Mouse (Mus musculus) hindbrain, postnatal 0 days (tissue): Measurements from ENCODE around the gene F2r. TPM values are rescaled to one million over a fixed set of nuclear protein-coding genes. Genes with fewer than 3 reads are reported as not detected.

Experiments
- ATAC-seq: fragments of 200-750 bp; cut with Nextera tagmentation; 2 replicates; pipeline ENCODE4 v1.8.0; 2017; ENCODE audit warnings: mild to moderate bottlenecking, moderate TSS enrichment, moderate library complexity
- DNase-seq: peaks from one replicate; pipeline ENCODE4 v3.0.0-alpha.2; 2015; ENCODE audit warnings: low spot score
- H3K27ac ChIP-seq: fragments of 300-500 bp; sonication (generic); 2 replicates; pipeline ENCODE4 v1.5.1; 2014; ENCODE audit warnings: mild to moderate bottlenecking
- H3K27me3 ChIP-seq: fragments of 300-500 bp; sonication (generic); 2 replicates; pipeline ENCODE4 v1.6.1; 2014; ENCODE audit warnings: low read length, mixed read lengths; ENCODE audit not compliant: insufficient read depth
- H3K36me3 ChIP-seq: fragments of 300-500 bp; sonication (generic); 2 replicates; pipeline ENCODE4 v1.6.1; 2014; ENCODE audit warnings: low read length, mixed read lengths; ENCODE audit not compliant: insufficient read depth
- H3K4me1 ChIP-seq: fragments of 300-500 bp; sonication (generic); 2 replicates; pipeline ENCODE4 v1.6.1; 2014; ENCODE audit warnings: antibody characterized with exemption, low read length, mixed read lengths; ENCODE audit not compliant: insufficient read depth
- H3K4me2 ChIP-seq: fragments of 300-500 bp; sonication (generic); 2 replicates; pipeline ENCODE4 v1.6.1; 2014; ENCODE audit warnings: low read depth, mild to moderate bottlenecking, low read length, moderate library complexity, mixed read lengths
- H3K4me3 ChIP-seq: fragments of 300-500 bp; sonication (generic); 2 replicates; pipeline ENCODE4 v1.5.1; 2014; ENCODE audit warnings: low read length
- H3K9ac ChIP-seq: fragments of 300-500 bp; sonication (generic); replicated peaks from 2 replicates; pipeline ENCODE4 v1.6.1; 2014; ENCODE audit warnings: mild to moderate bottlenecking, low read length, moderate library complexity, mixed read lengths
- H3K9me3 ChIP-seq: fragments of 300-500 bp; sonication (generic); 2 replicates; pipeline ENCODE4 v1.6.1; 2016; ENCODE audit warnings: low read length, mixed read lengths
- CTCF ChIP-seq: IDR thresholded peaks from 2 replicates; pipeline ENCODE4 v1.5.1; 2016; ENCODE audit warnings: antibody characterized with exemption, control low read depth, low read depth
- WGBS: fragments of 180-500 bp; shearing (Covaris S2); extraction: QIAGEN DNeasy Blood & Tissue Kit; methylation state at CpG from one replicate; pipeline ENCODE4 v1.1.7; 2014; 5-methylcytosine and 5-hydroxymethylcytosine counted together
- polyA plus RNA-seq: library from polyadenylated mRNA; unstranded; fragments of >200 nt; fragmentation: Nextera tagmentation; extraction: Ambion mirVana; gene quantifications from 2 replicates; pipeline ENCODE4 v1.2.1, GENCODE M21; 2015
- total RNA-seq: library from RNA; depleted of rRNA; stranded (reverse); fragments of >200 nt; gene quantifications from 2 replicates; pipeline ENCODE4 v1.2.3, GENCODE M21; 2014

The F2r gene
- total and polyA plus RNA-seq, 2 experiments from 2014 or later, result 34.6 to 53.0 TPM

- Histone ChIP-seq H3K27me3 (no peaks in the 10 kb centered on the region), H3K9me3 (no peaks in the 10 kb centered on the region), H3K4me2 (no peak overlapping the region), H3K27ac (no peak overlapping the region), H3K9ac (no peak overlapping the region), H3K4me1 (peaks cover 12% of the 10 kb centered on the region; the same call in 1 of the 2 replicates), H3K36me3 (no peaks in the 10 kb centered on the region), H3K4me3 (no peak overlapping the region)
- DNase-seq (no peak), ATAC-seq (no peak)
- 87% methylated on average over 17 of the region's 17 CpGs for WGBS
- no peak for TF ChIP-seq CTCF
These were observed 23.0 kb upstream of the F2r start for GRCm38 (mm10) chr13:95641061-95641986.

DNA sequence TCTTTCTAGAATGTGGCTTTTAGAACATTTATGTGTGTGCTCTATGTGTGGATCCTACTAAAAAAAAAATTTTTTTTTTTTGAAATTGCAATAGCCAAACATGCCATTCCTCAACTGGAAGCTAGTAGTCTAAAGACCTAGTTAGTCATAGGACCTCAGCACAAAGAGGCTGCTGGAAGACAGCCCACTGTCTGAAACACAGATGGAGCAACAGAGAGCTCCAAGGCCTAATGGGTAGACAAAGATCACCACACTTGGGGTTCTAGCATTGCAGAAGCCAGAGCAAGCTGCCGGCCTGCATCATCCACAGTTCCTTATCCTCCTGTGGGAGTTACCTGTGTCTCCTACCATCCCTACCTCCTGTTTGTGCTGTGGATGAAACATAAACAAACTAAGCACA lies 22.1 kb upstream of the F2r start:
- 80% methylated on average over 1 of the region's 1 CpGs for WGBS
- no peak for TF ChIP-seq CTCF
- no peaks in the 10 kb centered on the region for H3K9me3 ChIP-seq
- H3K9ac ChIP-seq, result no peak overlapping the region
- no peaks in the 10 kb centered on the region for H3K36me3 ChIP-seq
- no peak overlapping the region for H3K27ac ChIP-seq
- H3K4me2 ChIP-seq, result no peak overlapping the region
- DNase-seq, result no peak
- no peaks in the 10 kb centered on the region for H3K27me3 ChIP-seq
- ATAC-seq, result no peak
- H3K4me1 ChIP-seq, result peaks cover 15% of the 10 kb centered on the region; the same call in 1 of the 2 replicates
- no peak overlapping the region for H3K4me3 ChIP-seq

DNA sequence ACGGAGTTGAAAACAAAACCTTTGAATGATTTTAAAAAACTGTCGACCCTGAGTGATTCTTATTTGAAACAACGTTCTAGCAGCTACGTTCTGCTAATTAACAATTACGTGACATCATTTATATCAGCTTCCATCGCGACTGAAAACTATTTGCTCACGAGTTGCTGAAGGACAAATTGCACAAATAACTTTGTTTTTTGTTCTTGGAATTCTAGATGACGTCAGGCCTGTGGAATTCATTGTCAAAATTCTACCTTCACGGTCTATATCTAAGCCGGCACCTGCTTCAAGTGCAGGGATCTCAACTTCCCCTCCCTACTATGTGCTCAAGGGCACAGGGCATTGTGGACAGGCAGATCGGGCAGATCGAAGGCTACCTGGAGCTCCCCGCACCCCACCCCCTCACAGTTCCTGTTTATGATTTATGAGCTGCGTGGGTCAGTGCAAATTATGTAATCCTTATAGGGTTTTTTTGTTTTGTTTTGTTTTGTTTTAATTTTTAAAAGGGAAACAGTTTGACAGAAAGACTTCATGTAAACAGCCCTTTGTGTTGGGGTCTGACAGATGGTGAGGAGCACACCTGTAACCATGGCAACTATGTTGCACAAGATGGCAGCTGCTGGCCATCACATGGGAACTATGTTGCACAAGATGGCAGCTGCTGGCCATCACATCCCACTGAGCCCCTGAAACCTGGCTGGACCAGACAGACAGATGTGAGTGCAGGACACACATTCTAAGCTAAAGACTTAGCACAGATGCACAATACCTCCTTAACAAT lies 21.2 kb upstream of the F2r start:
- WGBS, result 63% methylated on average over 15 of the region's 15 CpGs
- Histone ChIP-seq H3K9me3 (no peaks in the 10 kb centered on the region), H3K4me3 (no peak overlapping the region), H3K36me3 (no peaks in the 10 kb centered on the region), H3K9ac (no peak overlapping the region), H3K27me3 (no peaks in the 10 kb centered on the region), H3K27ac (peak overlapping the region; percentile 56; the same call in 1 of the 2 replicates), H3K4me2 (no peak overlapping the region), H3K4me1 (peaks cover 15% of the 10 kb centered on the region; the same call in 1 of the 2 replicates)
- no peak for TF ChIP-seq CTCF
- DNase-seq, result peak; percentile 78
- ATAC-seq, result peak; percentile 91

DNA sequence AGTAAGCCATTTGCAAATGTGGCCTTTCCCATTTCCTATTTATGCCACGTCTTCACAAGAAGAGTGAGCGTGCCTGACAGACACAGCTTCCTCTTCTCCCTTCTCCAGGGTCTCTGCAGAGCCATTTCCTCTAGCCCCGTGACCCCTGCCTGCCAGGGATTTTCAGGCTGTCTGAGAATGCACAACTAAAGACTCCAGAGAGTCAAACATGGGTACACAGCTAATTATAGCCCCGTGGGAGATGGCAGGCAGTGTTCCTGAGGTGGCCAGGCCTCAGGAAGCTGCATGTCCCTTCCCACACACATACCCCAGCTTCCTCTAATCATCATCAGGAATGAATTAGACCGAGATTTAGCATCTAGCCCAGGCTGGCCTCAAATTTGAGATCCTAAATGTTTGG lies 20.6 kb upstream of the F2r start:
- no peaks in the 10 kb centered on the region for H3K27me3 ChIP-seq
- peak overlapping the region; percentile 56; the same call in 1 of the 2 replicates for H3K27ac ChIP-seq
- ATAC-seq (no peak), DNase-seq (no peak)
- 39% methylated on average over 5 of the region's 5 CpGs for WGBS
- H3K9ac ChIP-seq, result no peak overlapping the region
- H3K36me3 ChIP-seq, result no peaks in the 10 kb centered on the region
- no peak for TF ChIP-seq CTCF
- H3K4me1 ChIP-seq, result peaks cover 15% of the 10 kb centered on the region; the same call in 1 of the 2 replicates
- H3K4me2 ChIP-seq, result no peak overlapping the region
- H3K9me3 ChIP-seq, result no peaks in the 10 kb centered on the region
- H3K4me3 ChIP-seq, result no peak overlapping the region

DNA sequence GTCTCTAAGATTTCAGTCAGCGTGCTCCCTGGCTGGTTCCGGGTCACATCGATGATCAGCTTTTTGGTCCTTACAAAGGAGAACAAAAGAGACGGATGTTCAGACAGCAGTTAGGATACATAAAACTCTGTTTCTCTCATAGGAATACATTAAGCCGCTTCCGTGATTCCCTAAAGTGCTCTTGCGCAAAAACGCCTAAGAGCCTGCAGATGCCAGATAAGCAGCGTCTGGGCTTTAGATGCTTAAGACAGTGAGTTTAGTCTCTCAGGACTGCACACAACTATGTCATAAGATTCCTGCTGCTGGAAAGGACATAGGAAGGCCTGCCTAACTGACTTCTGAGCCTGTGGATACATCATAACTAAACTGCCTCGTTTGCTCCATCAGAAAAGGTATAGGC lies 19.4 kb upstream of the F2r start:
- Histone ChIP-seq H3K9ac (no peak overlapping the region), H3K9me3 (no peaks in the 10 kb centered on the region), H3K27me3 (no peaks in the 10 kb centered on the region), H3K4me1 (peaks cover 15% of the 10 kb centered on the region; the same call in 1 of the 2 replicates), H3K4me2 (no peak overlapping the region), H3K36me3 (no peaks in the 10 kb centered on the region), H3K27ac (no peak overlapping the region), H3K4me3 (no peak overlapping the region)
- 76% methylated on average over 10 of the region's 10 CpGs for WGBS
- TF ChIP-seq CTCF, result no peak
- no peak for DNase-seq
- no peak for ATAC-seq

- no peak overlapping the region for H3K4me2 ChIP-seq
- H3K4me3 ChIP-seq, result no peak overlapping the region
- H3K27ac ChIP-seq, result no peak overlapping the region
- no peak for ATAC-seq
- H3K4me1 ChIP-seq, result peaks cover 15% of the 10 kb centered on the region; the same call in 1 of the 2 replicates
- no peaks in the 10 kb centered on the region for H3K27me3 ChIP-seq
- H3K9ac ChIP-seq, result no peak overlapping the region
- no peaks in the 10 kb centered on the region for H3K9me3 ChIP-seq
- H3K36me3 ChIP-seq, result no peaks in the 10 kb centered on the region; the same call in 1 of the 2 replicates
- no peak for DNase-seq
- 93% methylated on average over 12 of the region's 12 CpGs for WGBS
- no peak for TF ChIP-seq CTCF
These were observed 17.0 kb upstream of the F2r start for GRCm38 (mm10) chr13:95635301-95635700.
